Mouse (Mus musculus): ENCODE measurements around the gene Bglap3. TPM values are rescaled to one million over a fixed set of nuclear protein-coding genes. Genes with fewer than 3 reads are reported as not detected.

Gene Bglap3
- total and polyA plus RNA-seq, 3 experiments, result not detected

- no peak for DNase-seq
- intact Hi-C loops (cut with DNase I), result no loop called here
- Histone ChIP-seq H3K4me1 (ENCODE audit: control insufficient read depth, insufficient read depth, low read length) (peaks cover 2% of the 10 kb centered on the region; the same call in 1 of the 2 replicates), H3K9ac (ENCODE audit: low read depth, low read length) (no peak overlapping the region), H3K79me2 (replicated peaks; ENCODE audit: control insufficient read depth, insufficient read depth, low read length) (no peaks in the 10 kb centered on the region), H3K4me3 (no peak overlapping the region), H3K27me3 (ENCODE audit: control insufficient read depth, insufficient read depth, low read length) (no peaks in the 10 kb centered on the region), H3K27ac (no peak overlapping the region), H3K36me3 (ENCODE audit: control insufficient read depth, insufficient read depth, low read length) (no peaks in the 10 kb centered on the region)
- WGBS, result 46% methylated on average over 34 of the region's 34 CpGs
- TF ChIP-seq POLR2A (IDR thresholded peaks at IDR 0.05; ENCODE audit: insufficient read depth, low read depth, low read length) (no peak), EP300 (IDR thresholded peaks at IDR 0.05; ENCODE audit: insufficient read depth, low read depth, low read length) (no peak), CTCF (IDR thresholded peaks at IDR 0.05) (no peak)
Observed at GRCm38 (mm10) chr3:88365705-88366361, 6.7 kb downstream of the Bglap3 start.

GRCm38 (mm10) chr3:88364337-88364736, 8.2 kb downstream of the Bglap3 start, which contains the start of gene Paqr6:
TSS of gene Paqr6 (plus strand) at chr3:88364584.
- Histone ChIP-seq H3K27me3 (ENCODE audit: control insufficient read depth, insufficient read depth, low read length) (no peaks in the 10 kb centered on the region), H3K4me3 (no peak within 1 kb of the TSS; the same call in 1 of the 2 replicates), H3K79me2 (replicated peaks; ENCODE audit: control insufficient read depth, insufficient read depth, low read length) (no peaks in the 10 kb centered on the region), H3K36me3 (ENCODE audit: control insufficient read depth, insufficient read depth, low read length) (no peaks in the 10 kb centered on the region), H3K4me1 (ENCODE audit: control insufficient read depth, insufficient read depth, low read length) (peaks cover 2% of the 10 kb centered on the region; the same call in 1 of the 2 replicates), H3K27ac (no peak within 1 kb of the TSS), H3K9ac (ENCODE audit: low read depth, low read length) (no peak within 1 kb of the TSS)
- DNase-seq, result peak; percentile 67 to 75
- TF ChIP-seq POLR2A (IDR thresholded peaks at IDR 0.05; ENCODE audit: insufficient read depth, low read depth, low read length), result no peak
- no peak for TF ChIP-seq EP300 (IDR thresholded peaks at IDR 0.05; ENCODE audit: insufficient read depth, low read depth, low read length)
- no peak for TF ChIP-seq CTCF (IDR thresholded peaks at IDR 0.05)
- 8% methylated on average over 16 of the region's 16 CpGs for WGBS
- intact Hi-C loops (cut with DNase I), result no loop called here

GRCm38 (mm10) chr3:88363700-88364099, 8.8 kb downstream of the Bglap3 start:
- Histone ChIP-seq H3K4me1 (ENCODE audit: control insufficient read depth, insufficient read depth, low read length) (peaks cover 2% of the 10 kb centered on the region; the same call in 1 of the 2 replicates), H3K9ac (ENCODE audit: low read depth, low read length) (no peak overlapping the region), H3K36me3 (ENCODE audit: control insufficient read depth, insufficient read depth, low read length) (no peaks in the 10 kb centered on the region), H3K27me3 (ENCODE audit: control insufficient read depth, insufficient read depth, low read length) (no peaks in the 10 kb centered on the region), H3K27ac (no peak overlapping the region), H3K4me3 (no peak overlapping the region), H3K79me2 (replicated peaks; ENCODE audit: control insufficient read depth, insufficient read depth, low read length) (no peaks in the 10 kb centered on the region)
- 37% methylated on average over 4 of the region's 4 CpGs for WGBS
- no peak for TF ChIP-seq POLR2A (IDR thresholded peaks at IDR 0.05; ENCODE audit: insufficient read depth, low read depth, low read length)
- TF ChIP-seq CTCF (IDR thresholded peaks at IDR 0.05), result no peak
- no peak for TF ChIP-seq EP300 (IDR thresholded peaks at IDR 0.05; ENCODE audit: insufficient read depth, low read depth, low read length)
- no peak for DNase-seq
- intact Hi-C loops (cut with DNase I), result no loop called here

- Histone ChIP-seq H3K36me3 (ENCODE audit: control insufficient read depth, insufficient read depth, low read length) (no peaks in the 10 kb centered on the region), H3K4me1 (ENCODE audit: control insufficient read depth, insufficient read depth, low read length) (peaks cover 2% of the 10 kb centered on the region; the same call in 1 of the 2 replicates), H3K27ac (no peak overlapping the region), H3K9ac (ENCODE audit: low read depth, low read length) (no peak overlapping the region), H3K79me2 (replicated peaks; ENCODE audit: control insufficient read depth, insufficient read depth, low read length) (no peaks in the 10 kb centered on the region), H3K27me3 (ENCODE audit: control insufficient read depth, insufficient read depth, low read length) (no peaks in the 10 kb centered on the region), H3K4me3 (no peak overlapping the region)
- intact Hi-C loops (cut with DNase I), result no loop called here
- 90% methylated on average over 2 of the region's 2 CpGs for WGBS
- DNase-seq, result no peak
- TF ChIP-seq POLR2A (IDR thresholded peaks at IDR 0.05; ENCODE audit: insufficient read depth, low read depth, low read length) (no peak), CTCF (IDR thresholded peaks at IDR 0.05) (no peak), EP300 (IDR thresholded peaks at IDR 0.05; ENCODE audit: insufficient read depth, low read depth, low read length) (no peak)
Observed at GRCm38 (mm10) chr3:88361612-88362313, 10.8 kb downstream of the Bglap3 start.

- WGBS, result 53% methylated on average over 6 of the region's 6 CpGs
- TF ChIP-seq EP300 (IDR thresholded peaks at IDR 0.05; ENCODE audit: insufficient read depth, low read depth, low read length), result no peak
- TF ChIP-seq CTCF (IDR thresholded peaks at IDR 0.05), result no peak
- no peak for TF ChIP-seq POLR2A (IDR thresholded peaks at IDR 0.05; ENCODE audit: insufficient read depth, low read depth, low read length)
- Histone ChIP-seq H3K9ac (ENCODE audit: low read depth, low read length) (no peak overlapping the region), H3K79me2 (replicated peaks; ENCODE audit: control insufficient read depth, insufficient read depth, low read length) (no peaks in the 10 kb centered on the region), H3K27me3 (ENCODE audit: control insufficient read depth, insufficient read depth, low read length) (no peaks in the 10 kb centered on the region), H3K36me3 (ENCODE audit: control insufficient read depth, insufficient read depth, low read length) (no peaks in the 10 kb centered on the region), H3K4me3 (no peak overlapping the region), H3K4me1 (ENCODE audit: control insufficient read depth, insufficient read depth, low read length) (peaks cover 2% of the 10 kb centered on the region; the same call in 1 of the 2 replicates), H3K27ac (no peak overlapping the region)
- DNase-seq, result no peak
- intact Hi-C loops (cut with DNase I), result no loop called here
Observed at GRCm38 (mm10) chr3:88361096-88361495, 11.4 kb downstream of the Bglap3 start.

- TF ChIP-seq CTCF (IDR thresholded peaks at IDR 0.05) (no peak), POLR2A (IDR thresholded peaks at IDR 0.05; ENCODE audit: insufficient read depth, low read depth, low read length) (no peak), EP300 (IDR thresholded peaks at IDR 0.05; ENCODE audit: insufficient read depth, low read depth, low read length) (no peak)
- DNase-seq, result no peak
- 46% methylated on average over 3 of the region's 3 CpGs for WGBS
- H3K9ac ChIP-seq (ENCODE audit: low read depth, low read length), result no peak overlapping the region
- no peaks in the 10 kb centered on the region for H3K36me3 ChIP-seq (ENCODE audit: control insufficient read depth, insufficient read depth, low read length)
- H3K79me2 ChIP-seq (replicated peaks; ENCODE audit: control insufficient read depth, insufficient read depth, low read length), result no peaks in the 10 kb centered on the region
- intact Hi-C loops (cut with DNase I), result no loop called here
- H3K27ac ChIP-seq, result no peak overlapping the region; the same call in 1 of the 2 replicates
- peaks cover 2% of the 10 kb centered on the region; the same call in 1 of the 2 replicates for H3K4me1 ChIP-seq (ENCODE audit: control insufficient read depth, insufficient read depth, low read length)
- H3K27me3 ChIP-seq (ENCODE audit: control insufficient read depth, insufficient read depth, low read length), result no peaks in the 10 kb centered on the region
- no peak overlapping the region for H3K4me3 ChIP-seq
Observed at GRCm38 (mm10) chr3:88359989-88360388, 12.6 kb downstream of the Bglap3 start.

All from heart, adult 2 months (tissue).